Mouse (Mus musculus) CD4-positive, CD25-positive, alpha-beta regulatory T cell, adult 4 months (primary cell): ENCODE measurements at regions not wholly inside any gene's neighbourhood (a gene's known extent, or its start where the extent isn't known, plus 50 kb on each side); places are given as distances from the start of the nearest gene placed in this dataset.
A peak's percentile ranks its signal among the peaks of the same experiment; 100 is the strongest.

ENCODE experiments used
- ATAC-seq: one replicate; pipeline ENCODE4 v1.8.0; 2017

DNA sequence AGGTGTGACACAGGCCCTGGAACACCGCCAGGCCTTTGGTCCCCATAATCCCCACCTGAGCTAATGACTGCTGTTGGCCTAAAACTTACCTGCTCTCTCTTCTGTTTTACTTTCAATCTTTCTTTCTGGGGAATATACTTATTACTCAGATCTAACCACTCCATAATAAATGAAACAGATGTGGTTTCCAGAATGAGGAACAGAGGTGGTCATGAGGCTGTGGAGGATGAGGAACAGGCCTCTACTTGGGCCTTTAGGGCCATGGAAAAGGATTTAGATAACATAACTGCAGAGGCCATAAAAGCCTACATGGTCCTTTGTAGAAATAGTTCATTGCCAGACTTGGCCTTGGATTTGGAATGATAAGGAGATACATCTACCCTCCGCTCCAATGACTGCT lies 74.1 kb downstream of the B3gnt5 start:
- no peak for ATAC-seq

DNA sequence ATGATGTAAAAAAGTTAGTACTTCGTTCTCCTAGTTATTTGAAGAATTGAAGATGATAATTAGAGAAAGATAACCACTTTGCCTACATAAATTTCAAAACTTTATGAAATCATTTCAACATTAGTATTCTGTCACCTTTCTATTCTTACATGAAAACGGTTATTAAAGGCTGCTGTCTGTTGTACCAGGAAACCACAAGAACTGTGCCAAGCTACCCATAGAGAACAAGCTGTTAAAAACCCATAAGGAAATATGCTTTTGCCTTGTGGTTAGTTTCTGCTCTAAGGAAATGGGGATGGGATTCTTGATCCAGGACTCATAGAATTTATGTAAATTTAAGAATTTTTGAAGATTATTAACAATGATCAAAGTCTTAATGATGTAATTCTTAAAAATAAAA lies 74.7 kb downstream of the B3gnt5 start:
- no peak for ATAC-seq

DNA sequence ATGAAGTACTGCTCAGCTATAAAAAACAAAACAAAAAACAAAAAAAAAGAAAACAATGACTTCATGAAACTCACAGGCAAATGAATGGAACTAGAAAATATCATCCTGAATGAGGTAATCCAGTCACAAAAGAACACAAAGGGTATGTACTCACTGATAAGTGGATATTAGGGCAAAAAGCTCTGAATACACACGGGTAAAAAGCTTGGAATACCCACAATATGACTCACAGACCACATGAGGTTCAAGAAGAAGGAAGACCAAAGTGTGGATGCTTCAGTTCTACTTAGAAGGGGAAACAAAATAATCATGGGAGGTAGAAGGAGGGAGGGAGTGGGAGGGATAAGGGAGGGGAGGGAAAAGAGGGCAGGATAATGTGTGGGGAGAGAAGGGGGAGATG lies 79.8 kb downstream of the B3gnt5 start:
- ATAC-seq, result no peak

DNA sequence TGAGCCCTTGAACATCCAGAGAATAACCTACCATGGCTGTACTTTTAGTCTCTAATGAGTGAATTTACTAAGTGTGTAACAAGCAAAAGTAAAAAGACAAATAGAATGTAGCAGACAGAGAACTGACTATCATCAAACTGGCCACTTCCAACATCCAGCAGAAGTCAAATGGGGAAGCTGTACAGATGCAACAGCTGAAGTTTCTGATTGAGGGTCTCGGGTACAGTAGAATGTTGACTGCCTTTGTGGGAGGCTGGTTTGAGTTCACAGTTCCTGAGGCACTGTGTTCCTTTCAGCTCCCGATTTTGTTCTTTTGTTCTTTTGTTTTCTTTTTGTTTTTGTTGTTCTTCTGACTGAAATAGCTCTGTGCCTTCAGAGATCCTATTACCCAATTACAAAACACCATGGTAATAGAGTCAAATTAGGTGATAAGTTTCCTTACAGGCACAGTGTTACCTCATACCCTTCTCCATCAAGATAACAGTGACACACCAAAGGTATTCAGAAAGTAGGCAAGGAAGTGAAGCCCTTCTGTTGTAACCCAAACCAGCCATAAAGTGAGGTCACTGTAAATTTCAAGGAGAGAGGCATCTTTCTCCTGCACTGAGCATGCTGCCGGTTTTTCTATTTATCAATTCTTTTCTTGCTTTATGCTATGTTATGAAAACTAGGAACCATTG lies 82.5 kb downstream of the B3gnt5 start:
- no peak for ATAC-seq

DNA sequence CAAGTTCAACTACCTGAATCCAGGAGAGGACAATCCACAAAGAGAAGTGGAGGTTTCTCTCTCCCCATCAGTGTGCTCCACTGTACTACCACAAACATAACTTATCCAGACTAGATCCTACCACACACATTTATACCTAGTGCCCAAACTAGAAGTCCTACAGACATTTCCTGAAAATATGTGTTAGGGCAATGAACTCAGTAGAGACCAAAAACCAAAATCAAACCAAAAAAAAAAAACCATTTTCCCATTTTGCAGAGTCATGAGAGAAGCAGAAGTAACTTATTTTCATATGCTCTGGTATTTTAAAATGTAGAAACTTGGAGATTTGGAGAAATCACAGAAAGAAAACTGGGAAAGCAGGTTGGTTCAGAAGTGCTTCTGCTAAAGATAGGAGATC lies 83.7 kb downstream of the B3gnt5 start:
- no peak for ATAC-seq

DNA sequence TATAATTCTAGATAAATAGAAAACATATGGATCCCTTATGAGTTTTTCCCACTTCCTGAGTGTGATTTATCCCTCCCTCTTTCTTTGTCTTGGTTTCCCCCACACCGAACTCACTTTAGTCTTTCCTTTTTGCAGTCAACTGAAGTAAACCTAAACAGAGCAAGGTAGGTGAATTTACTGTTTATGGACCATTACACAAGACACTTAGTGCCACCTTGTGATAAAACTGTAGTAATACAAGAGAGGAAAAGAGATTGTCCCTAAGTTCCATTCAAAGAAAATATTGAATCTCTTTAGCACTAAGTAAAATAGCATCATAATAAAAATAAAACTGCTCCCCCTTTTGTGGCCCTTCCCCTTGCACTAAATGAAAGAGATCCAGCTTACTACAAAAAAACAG lies 88.4 kb downstream of the B3gnt5 start:
- peak; percentile 56 for ATAC-seq

DNA sequence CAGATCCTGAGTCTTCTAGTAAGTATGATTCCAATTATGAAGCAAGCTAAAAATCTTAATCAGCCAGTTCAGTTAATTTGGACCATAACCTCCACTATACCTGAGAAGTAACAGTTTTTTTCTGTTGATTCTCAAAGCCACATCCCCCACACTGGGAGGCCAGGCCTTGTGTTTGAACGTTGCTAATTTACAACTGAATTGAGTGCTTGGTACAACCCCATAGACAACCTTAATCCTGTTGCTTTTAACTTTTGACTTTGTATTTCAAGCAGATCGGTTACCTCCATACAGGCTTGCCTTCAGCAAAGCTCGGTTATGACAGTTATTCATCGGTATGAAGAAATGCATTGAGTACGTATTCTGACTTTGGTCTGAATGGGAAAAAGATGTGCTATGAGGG lies 105.3 kb downstream of the B3gnt5 start:
- no peak for ATAC-seq

DNA sequence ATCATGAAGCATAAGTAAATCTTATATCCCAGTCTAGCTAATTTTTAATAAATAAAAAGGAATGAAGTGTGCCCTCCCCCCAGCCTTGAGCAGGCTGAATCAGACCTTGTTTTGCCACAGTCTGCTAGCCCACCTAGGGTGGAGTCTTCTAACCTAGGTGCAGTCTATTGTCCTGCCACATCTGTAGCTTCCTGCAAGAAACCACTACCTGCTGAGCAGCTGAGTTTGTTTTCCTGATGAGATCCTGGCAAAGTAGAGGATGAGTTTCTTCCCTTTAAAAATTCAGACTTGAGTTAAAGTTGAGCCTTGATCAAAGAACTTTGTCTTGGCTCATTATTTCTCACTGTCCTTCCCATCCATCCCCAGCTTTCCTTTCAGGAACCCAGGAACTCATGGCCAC lies 105.9 kb downstream of the B3gnt5 start:
- ATAC-seq, result no peak

DNA sequence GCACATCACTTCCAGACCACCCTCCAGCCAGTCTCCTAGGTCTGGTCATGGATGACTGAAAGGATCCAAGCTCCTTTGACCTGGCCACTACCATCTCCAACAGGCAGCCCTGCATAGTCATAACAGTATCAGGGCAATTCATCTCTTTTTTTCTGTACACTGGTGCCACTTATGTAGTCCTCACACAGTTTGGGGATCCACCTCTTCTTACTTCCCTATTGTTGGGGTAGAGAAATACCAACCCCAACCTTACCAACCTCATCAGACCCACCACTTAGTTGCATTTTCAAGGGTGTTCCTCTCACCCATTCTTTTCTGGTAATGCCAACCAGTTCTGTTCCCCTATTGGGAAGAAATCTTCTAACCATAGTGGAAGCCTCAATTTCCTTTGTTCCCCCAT lies 109.4 kb downstream of the B3gnt5 start:
- no peak for ATAC-seq

DNA sequence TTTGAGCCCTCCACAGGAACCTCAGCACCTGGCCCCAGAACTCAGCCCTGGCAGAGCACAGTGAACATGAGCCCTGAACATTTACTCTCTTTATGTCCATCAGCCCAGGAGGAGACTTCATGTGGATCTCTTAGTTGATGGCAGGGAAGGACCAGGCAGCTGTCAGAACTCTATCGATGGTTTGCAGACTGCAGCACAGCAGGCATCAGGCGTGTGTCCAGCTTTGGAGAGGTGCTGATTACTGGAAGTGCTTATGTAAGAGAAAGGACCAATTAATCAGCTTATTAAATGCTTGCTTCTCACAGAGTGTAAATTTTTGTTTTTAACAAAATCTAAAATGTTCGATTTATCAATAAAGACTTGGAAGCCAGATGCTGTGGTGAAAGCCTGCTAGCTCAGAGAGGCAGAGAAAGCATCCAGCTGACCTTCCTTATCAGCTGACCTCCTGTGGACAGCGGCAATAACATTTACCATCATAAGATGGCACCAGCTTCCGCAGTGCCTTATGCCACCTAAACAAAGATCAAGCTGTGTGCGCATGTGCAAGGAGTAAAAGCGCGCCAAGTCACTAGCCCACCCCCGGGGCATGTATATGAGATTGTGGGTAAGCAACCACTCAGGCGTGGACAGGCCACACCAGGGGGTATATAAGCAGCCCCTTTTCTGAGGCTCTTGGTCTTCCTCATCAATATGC lies 105.8 kb downstream of the Klhl6 start:
- no peak for ATAC-seq

DNA sequence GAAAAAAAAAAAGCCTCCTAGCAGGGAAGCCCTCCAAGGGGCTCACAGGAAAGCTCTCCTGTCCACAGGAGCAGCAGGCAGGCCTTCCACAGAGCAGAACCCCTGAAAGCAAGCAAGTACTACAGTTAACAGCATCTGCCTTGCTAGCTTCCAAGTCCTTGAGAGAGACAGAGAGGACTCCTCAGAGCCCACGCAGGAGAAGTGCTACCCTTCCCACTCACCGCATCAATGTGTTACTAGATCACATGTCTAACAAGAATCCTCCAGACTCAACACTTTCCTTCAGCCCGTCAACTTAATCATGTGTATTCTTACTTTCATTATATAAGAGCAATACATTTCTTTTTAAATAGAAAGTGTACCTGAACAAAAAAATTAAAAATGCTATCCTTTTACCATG lies 99.9 kb downstream of the Klhl6 start:
- ATAC-seq, result no peak

DNA sequence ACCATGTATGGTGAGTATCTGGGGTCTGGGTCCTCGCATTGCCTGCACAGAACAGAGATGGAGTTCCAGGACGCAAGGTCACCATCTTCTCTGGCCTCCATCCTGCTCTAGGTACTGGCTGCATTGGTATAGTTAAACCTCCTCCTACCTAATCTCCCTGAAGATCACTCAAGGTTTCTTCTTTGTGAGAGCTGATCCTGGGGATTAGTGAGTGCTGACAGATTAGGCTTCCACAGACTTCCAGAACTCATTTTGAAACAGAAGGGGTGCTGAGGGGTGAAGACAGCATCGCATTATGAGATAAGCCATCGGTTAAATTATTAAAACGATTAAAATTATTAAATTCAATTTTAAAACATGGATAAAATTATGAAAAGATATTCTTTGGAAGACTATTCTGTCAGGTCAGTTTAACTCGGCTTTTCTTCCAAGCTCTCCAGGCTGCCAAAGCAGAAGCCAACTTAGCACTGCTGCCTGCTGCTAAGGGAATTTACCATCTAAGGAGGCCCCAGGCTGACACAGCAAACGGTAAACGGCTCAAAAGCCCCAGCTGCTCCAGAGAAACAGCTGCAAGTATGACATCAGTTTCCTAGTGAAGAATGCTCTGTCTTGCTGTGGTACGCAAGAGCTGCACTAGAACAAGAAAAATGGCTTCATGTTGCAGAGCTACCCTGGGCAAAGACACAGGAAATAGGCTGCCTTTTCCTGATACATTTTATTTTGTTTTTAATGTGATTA lies 98.9 kb downstream of the Klhl6 start:
- peak; percentile 41 for ATAC-seq

DNA sequence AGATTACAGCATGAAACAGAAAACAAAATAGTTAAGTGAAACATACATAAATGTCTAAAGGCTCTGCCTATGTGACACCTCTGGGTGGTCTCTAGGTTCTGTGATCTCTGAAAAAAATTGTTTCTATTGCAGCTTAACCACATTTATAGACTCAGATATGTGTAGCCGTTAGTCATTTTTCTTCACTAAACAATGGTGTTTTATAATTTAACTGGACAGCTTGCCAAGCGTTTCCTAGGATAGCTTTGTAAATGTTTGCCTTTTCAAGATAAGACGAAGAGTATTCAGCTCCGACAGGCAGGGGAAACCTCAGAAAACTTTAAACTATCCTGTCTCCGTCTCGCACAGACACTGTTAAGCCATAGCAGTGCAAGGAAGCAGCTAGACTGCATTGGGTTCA lies 98.3 kb downstream of the Klhl6 start:
- ATAC-seq, result no peak

DNA sequence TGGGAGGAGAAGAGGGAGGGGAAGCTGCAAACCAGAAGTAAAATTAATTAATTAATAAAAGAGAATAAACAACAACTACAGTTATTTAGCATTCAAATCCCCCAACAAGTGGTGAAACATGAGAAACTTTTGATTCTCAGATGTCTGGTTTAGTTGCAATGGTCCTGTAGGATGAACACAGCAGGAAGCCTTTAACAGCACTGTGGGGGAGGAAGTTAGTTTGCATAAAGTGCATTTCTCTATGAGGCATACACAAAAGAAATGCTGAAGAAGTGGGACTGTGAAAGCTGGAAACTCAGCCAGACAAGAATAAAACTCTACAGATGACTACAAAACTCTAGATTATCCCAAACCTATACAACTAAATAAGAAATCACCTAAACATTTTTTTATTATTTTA lies 96.2 kb downstream of the Klhl6 start:
- ATAC-seq, result no peak

DNA sequence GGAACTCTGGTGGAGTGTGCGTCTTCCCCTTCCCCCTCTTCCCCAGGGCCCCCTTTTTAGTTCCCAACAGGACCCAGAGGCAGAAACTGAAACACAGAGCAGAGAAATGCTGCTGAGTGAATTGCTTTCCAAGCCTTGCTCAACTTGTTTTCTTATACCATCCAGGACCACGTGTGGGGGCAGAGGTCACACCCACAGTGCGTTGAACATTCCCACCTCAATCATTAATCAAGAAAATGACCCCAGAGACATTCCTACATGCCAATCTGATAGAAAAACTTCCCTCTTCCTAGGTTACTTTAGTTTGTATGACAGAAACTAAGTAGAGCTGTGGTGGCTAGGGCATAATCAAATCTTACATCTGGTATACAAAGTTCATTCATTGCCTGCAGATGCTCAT lies 93.3 kb downstream of the Klhl6 start:
- ATAC-seq, result no peak

DNA sequence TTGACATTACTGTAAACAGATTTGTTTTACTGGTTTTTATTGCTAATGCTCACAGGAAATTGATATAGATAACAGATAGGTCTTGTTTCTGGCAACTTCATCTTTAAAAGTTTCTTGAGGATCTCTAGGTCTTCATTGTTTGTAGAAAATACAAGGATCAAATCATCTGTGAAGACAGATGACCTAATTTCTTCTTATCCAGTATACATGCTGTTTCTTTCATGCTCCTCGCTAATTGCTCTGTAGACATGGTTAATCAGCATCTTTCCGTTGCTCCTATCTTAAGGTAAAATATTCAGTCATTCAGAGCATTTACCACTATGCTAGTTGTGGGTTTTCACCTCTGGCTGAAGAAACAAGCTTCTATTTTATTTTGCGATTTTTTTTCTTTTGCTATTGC lies 91.4 kb downstream of the Klhl6 start:
- no peak for ATAC-seq

DNA sequence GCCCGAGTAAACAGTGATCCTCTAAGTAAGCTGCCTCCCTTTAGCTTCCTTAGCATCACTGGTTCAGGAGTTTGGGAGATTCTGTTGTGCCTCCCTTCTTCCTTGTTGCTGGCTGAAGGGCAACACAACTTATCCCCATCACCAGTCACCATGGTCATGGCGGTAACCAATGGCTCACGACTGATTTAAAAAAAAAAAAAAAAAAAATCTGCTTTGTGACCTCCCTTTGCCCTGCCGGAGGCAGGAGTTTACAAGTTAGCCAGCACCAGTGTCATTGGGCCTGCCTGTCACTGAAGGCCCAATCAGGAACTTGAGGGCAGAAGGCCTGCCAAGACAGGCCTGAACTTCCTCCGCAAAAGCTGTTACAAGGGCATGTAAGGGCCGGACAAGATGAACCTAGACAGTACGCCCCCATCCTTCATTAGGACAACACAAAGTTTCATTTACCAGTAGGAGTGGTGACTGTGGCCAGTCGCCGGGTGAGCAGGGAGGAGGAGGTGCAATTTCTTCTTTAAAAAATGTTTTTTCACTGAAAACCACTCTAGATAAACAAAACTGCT lies 88.3 kb downstream of the Klhl6 start:
- no peak for ATAC-seq
